Mouse (Mus musculus): ENCODE measurements around the gene Aox1. TPM values are rescaled to one million over a fixed set of nuclear protein-coding genes. Genes with fewer than 3 reads are reported as not detected.

Gene Aox1
- total and polyA plus RNA-seq, 3 experiments = 0.04 to 0.24 TPM; not detected in 1

- TF ChIP-seq RCOR1 (IDR thresholded peaks at IDR 0.05; ENCODE audit: low read depth, low read length) = peak; percentile 43; the same call in 1 of the 2 replicates
- TF ChIP-seq CHD2 (IDR thresholded peaks at IDR 0.05; ENCODE audit: low read length) = peak; percentile 70
- no peak for TF ChIP-seq ZC3H11A (IDR thresholded peaks at IDR 0.05; ENCODE audit: low read depth, low read length)
- peak; percentile 64 for TF ChIP-seq TCF12 (IDR thresholded peaks at IDR 0.05; ENCODE audit: low read depth, low read length)
These were observed 34.1 kb upstream of the Aox1 start, which contains the start of gene Sgo2a (continued) for GRCm38 (mm10) chr1:57995432-57996132.

GRCm38 (mm10) chr1:57996133-57996615, 33.6 kb upstream of the Aox1 start:
- TF ChIP-seq MAZ (IDR thresholded peaks at IDR 0.05; ENCODE audit: low read depth, low read length) (0 out of 2 replicates have a peak, but pooled peaks have one; percentile 8), RAD21 (IDR thresholded peaks at IDR 0.05; ENCODE audit: low read depth, low read length) (no peak), GABPA (IDR thresholded peaks at IDR 0.05; ENCODE audit: low read depth, low read length) (no peak), GATA1 (IDR thresholded peaks at IDR 0.05; ENCODE audit: low read depth, low read length) (no peak), UBTF (IDR thresholded peaks at IDR 0.05; ENCODE audit: borderline replicate concordance, insufficient read depth, low read depth, low read length) (no peak), SMC3 (IDR thresholded peaks at IDR 0.05; ENCODE audit: low read depth, low read length) (no peak), JUND (IDR thresholded peaks at IDR 0.05; ENCODE audit: low read depth, low read length) (no peak), MAFK (IDR thresholded peaks at IDR 0.05; ENCODE audit: borderline replicate concordance, low read depth, low read length) (no peak), EP300 (IDR thresholded peaks at IDR 0.05; ENCODE audit: low read depth in 1 of 2, low read length in 2 of 2) (peak in 1 of 2 experiments; percentile 4; a peak in 1 of 4 replicates), BHLHE40 (IDR thresholded peaks at IDR 0.05; ENCODE audit: borderline replicate concordance, low read depth, low read length) (no peak), USF1 (IDR thresholded peaks at IDR 0.05; ENCODE audit: low read depth, low read length) (no peak), POLR2AphosphoS2 (IDR thresholded peaks at IDR 0.05; ENCODE audit: low read length) (no peak), ZMIZ1 (IDR thresholded peaks at IDR 0.05; ENCODE audit: low read depth, low read length) (0 out of 2 replicates have a peak, but pooled peaks have one; percentile 1), ZKSCAN1 (IDR thresholded peaks at IDR 0.05; ENCODE audit: low read depth, low read length) (no peak)
- H3K79me2 ChIP-seq (ENCODE audit: control insufficient read depth, insufficient read depth, low read length, poor library complexity) = peaks cover 19% of the 10 kb centered on the region
- H3K36me3 ChIP-seq (ENCODE audit: control insufficient read depth in 1 of 2, insufficient read depth in 2 of 2, low read length in 2 of 2) = peaks cover 2 to 15% of the 10 kb centered on the region in 2 experiments
- peak overlapping the region; percentile 77 to 98 for H3K4me3 ChIP-seq (ENCODE audit: control insufficient read depth in 1 of 2, insufficient read depth in 1 of 2, low read depth in 2 of 2, low read length in 2 of 2)
- peaks cover 2 to 6% of the 10 kb centered on the region in 2 experiments for H3K4me1 ChIP-seq (ENCODE audit: control insufficient read depth in 1 of 2, insufficient read depth in 2 of 2, low read length in 2 of 2)
- peak overlapping the region; percentile 39 for H3K27ac ChIP-seq (ENCODE audit: control insufficient read depth, low read depth, low read length)
- H3K27me3 ChIP-seq (ENCODE audit: control insufficient read depth in 1 of 2, insufficient read depth in 2 of 2, low read length in 2 of 2) = no peaks in the 10 kb centered on the region
- peak overlapping the region; percentile 81 for H3K9ac ChIP-seq (ENCODE audit: control insufficient read depth, low read depth, low read length, poor library complexity, severe bottlenecking)
- no peaks in the 10 kb centered on the region for H3K9me3 ChIP-seq (replicated peaks; ENCODE audit: insufficient read depth, low read length)
- no peak for DNase-seq (ENCODE audit: low read depth, low spot score)
